7 mouse cellular contexts compared by ENCODE assay signal in the genomic region with DNA sequence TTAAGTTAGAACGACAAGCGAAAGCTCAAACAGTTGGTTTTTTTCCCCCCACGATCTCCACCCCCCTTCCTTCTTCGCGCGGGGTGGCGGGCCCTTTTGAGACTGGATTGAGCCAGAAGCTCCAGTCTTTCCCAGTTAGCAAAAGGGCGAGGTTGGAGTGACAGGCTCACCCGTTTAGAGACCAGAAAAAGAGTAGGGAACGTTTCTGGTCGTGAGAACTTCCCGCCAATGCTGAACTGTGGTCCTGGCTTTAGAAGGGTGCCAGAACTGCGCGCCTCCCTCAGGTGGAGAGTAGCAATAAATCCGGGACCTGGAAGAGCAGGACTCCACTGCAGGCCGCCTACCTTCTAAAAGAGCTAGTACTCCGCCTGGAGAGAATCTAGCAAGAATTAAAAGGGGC. TPM values are rescaled to one million over a fixed set of nuclear protein-coding genes. Genes with fewer than 3 reads are reported as not detected.
A peak's percentile ranks its signal among the peaks of the same experiment; 100 is the strongest.
DNase-seq lines count a peak whose midpoint lies in the region; ATAC-seq and TF ChIP-seq lines count a peak whose summit lies in the region.

No protein-coding gene starts in this region.

- H3K4me1 ChIP-seq in hindbrain, embryonic 12.5 days = no peaks in the 10 kb centered on the region

- H3K27me3 ChIP-seq in hindbrain, embryonic 12.5 days = no peaks in the 10 kb centered on the region

- DNase-seq in MEL-GATA-1-ER (ENCODE audit: extremely low read depth, low read depth) = peak; percentile 36
- DNase-seq in brain, embryonic 14.5 days (ENCODE audit: low read depth) = peak; percentile 64
- DNase-seq in fibroblast of lung, adult 2 months (ENCODE audit: low read depth) = peak; percentile 9
- DNase-seq in layer of hippocampus, adult 9-11 months = peak; percentile 10
- peak; percentile 33 for DNase-seq in lung, postnatal 14 days
- DNase-seq in spleen, adult 12 weeks (ENCODE audit: low spot score) = peak; percentile 11

- H3K4me2 ChIP-seq in hindbrain, embryonic 12.5 days (replicated peaks) = peak overlapping the region; percentile 47

- H3K36me3 ChIP-seq in hindbrain, embryonic 12.5 days = no peaks in the 10 kb centered on the region

- TF ChIP-seq POLR2A in brain, embryonic 14.5 days (IDR thresholded peaks at IDR 0.05; ENCODE audit: borderline replicate concordance, extremely low read depth, insufficient read depth, insufficient read length, poor library complexity, severe bottlenecking) = no peak

- WGBS in hindbrain, embryonic 12.5 days = 23% methylated on average over 17 of the region's 17 CpGs

- peak; percentile 14; the same call in 1 of the 2 replicates for TF ChIP-seq CTCF in brain, embryonic 14.5 days (IDR thresholded peaks at IDR 0.05; ENCODE audit: borderline replicate concordance, extremely low read depth, insufficient read depth, insufficient read length)

- no peaks in the 10 kb centered on the region for H3K9me3 ChIP-seq in hindbrain, embryonic 12.5 days (replicated peaks)

- H3K4me3 ChIP-seq in hindbrain, embryonic 12.5 days = peak overlapping the region; percentile 40

- peak overlapping the region; percentile 23; the same call in 1 of the 2 replicates for H3K9ac ChIP-seq in hindbrain, embryonic 12.5 days

- H3K27ac ChIP-seq in hindbrain, embryonic 12.5 days = peak overlapping the region; percentile 44; the same call in 1 of the 2 replicates

- peak; percentile 83 for ATAC-seq in hindbrain, embryonic 12.5 days (ENCODE audit: low FRiP score)

RNA-seq across cellular contexts. Expression of a gene that starts 0.5 kb away (rescaled TPM):
- 6.0 and 10.3 TPM in 2 replicates for polyA plus RNA-seq in brain, embryonic 14.5 days (2012; rRNA removed)
- polyA plus RNA-seq in hindbrain, embryonic 12.5 days (2016; fragmentation: Nextera tagmentation; extraction: Ambion mirVana) = 21.3 and 21.9 TPM in 2 replicates

Comparison
In these comparisons a context has a peak if more than half of its experiments do, and no peak if none do; other contexts are left out.
1. Peak in every context shown above with its lines: DNase-seq, ATAC-seq, H3K4me3 ChIP-seq and H3K27ac ChIP-seq.
2. DNase-seq: peak in every context shown above with its lines; median percentile 64 in brain, embryonic 14.5 days; 36 in MEL-GATA-1-ER; 33 in lung, postnatal 14 days; 11 in spleen, adult 12 weeks; 10 in layer of hippocampus, adult 9-11 months; 9 in fibroblast of lung, adult 2 months.